Mouse (Mus musculus) kidney, embryonic 16.5 days (tissue): ENCODE measurements at regions not wholly inside any gene's neighbourhood (a gene's known extent, or its start where the extent isn't known, plus 50 kb on each side); places are given as distances from the start of the nearest gene placed in this dataset.
"Not testable (repeated sequence)": the region's sequence is repeated elsewhere in the genome, so short reads cannot be mapped to it uniquely, and the experiment has no call there.

Experiments used
- ATAC-seq: fragments of 200-750 bp; cut with Nextera tagmentation; 2 replicates; pipeline ENCODE4 v1.8.0; 2017; ENCODE audit warnings: moderate TSS enrichment; ENCODE audit not compliant: low FRiP score, low TSS enrichment
- H3K27ac ChIP-seq: fragments of 300-500 bp; sonication (generic); 2 replicates; pipeline ENCODE4 v1.5.1; 2014; ENCODE audit warnings: low read length
- H3K27me3 ChIP-seq: fragments of 300-500 bp; sonication (generic); 2 replicates; pipeline ENCODE4 v1.6.1; 2014; ENCODE audit warnings: low read length, control low read depth, mixed read lengths; ENCODE audit not compliant: insufficient read depth
- H3K36me3 ChIP-seq: fragments of 300-500 bp; sonication (generic); 2 replicates; pipeline ENCODE4 v1.6.1; 2014; ENCODE audit warnings: low read length, control low read depth, mixed read lengths; ENCODE audit not compliant: insufficient read depth
- H3K4me1 ChIP-seq: fragments of 300-500 bp; sonication (generic); 2 replicates; pipeline ENCODE4 v1.6.1; 2014; ENCODE audit warnings: low read length, control low read depth, mixed read lengths; ENCODE audit not compliant: insufficient read depth
- H3K4me2 ChIP-seq: fragments of 300-500 bp; sonication (generic); replicated peaks from 2 replicates; pipeline ENCODE4 v1.6.1; 2014; ENCODE audit warnings: low read depth, low read length
- H3K4me3 ChIP-seq: fragments of 300-500 bp; sonication (generic); 2 replicates; pipeline ENCODE4 v1.5.1; 2014; ENCODE audit warnings: mild to moderate bottlenecking, low read length
- H3K9ac ChIP-seq: fragments of 300-500 bp; sonication (generic); replicated peaks from 2 replicates; pipeline ENCODE4 v1.6.1; 2014; ENCODE audit warnings: low read length
- H3K9me3 ChIP-seq: fragments of 300-500 bp; sonication (generic); 2 replicates; pipeline ENCODE4 v1.6.1; 2016; ENCODE audit warnings: low read length, control low read depth
- WGBS: fragments of 180-500 bp; shearing (Covaris S2); extraction: QIAGEN DNeasy Blood & Tissue Kit; methylation state at CpG from one replicate; pipeline ENCODE4 v1.1.7; 2014; 5-methylcytosine and 5-hydroxymethylcytosine counted together

DNA sequence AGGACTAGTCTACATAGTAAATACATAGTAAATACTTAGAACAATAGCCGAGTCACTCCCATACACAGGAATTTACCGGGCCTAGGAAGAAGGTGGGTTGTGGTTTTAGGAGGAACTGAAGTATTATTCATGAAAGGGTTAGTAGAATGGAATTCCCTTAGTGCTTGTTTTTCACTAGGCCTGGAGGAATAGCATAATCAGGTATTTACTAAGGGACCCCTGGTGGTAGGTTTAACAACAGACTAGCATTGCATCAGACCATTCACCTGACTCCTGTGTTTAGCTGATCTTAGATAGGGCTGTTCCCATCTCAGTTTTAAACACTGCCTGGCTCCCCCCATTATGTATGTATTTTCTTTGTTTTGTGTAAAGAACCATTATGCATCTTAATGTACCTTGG, 339.0 kb downstream of the Dync2h1 start:
- H3K27ac ChIP-seq, H3K4me2 ChIP-seq, H3K9me3 ChIP-seq, H3K4me1 ChIP-seq, ATAC-seq, H3K36me3 ChIP-seq, H3K4me3 ChIP-seq, H3K9ac ChIP-seq, H3K27me3 ChIP-seq: not testable (repeated sequence)
- 93% methylated on average over 2 of the region's 2 CpGs for WGBS

DNA sequence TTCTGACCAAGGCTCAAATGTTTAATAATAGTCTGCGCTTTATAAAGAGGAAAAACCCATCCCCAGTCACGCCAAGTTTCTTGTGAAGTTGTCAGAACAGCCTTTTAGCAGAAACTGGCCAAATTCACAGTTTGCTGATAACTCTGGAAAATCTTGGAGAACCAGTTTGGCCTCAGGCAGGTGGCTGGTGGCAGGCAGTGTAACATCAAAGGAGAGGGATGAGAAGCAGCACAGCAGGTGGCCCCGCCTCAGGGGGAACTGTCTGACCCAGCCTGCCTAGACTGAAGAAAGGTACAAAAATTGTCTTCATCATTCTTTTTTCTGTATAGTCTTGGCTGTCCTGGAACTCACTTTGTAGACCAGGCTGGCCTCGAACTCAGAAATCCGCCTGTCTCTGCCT, 349.3 kb downstream of the Dync2h1 start:
- not testable (repeated sequence) for H3K9me3 ChIP-seq, H3K9ac ChIP-seq, H3K4me1 ChIP-seq, H3K4me2 ChIP-seq, H3K27me3 ChIP-seq, H3K4me3 ChIP-seq, H3K36me3 ChIP-seq, ATAC-seq, H3K27ac ChIP-seq
- WGBS = 77% methylated on average over 5 of the region's 5 CpGs

DNA sequence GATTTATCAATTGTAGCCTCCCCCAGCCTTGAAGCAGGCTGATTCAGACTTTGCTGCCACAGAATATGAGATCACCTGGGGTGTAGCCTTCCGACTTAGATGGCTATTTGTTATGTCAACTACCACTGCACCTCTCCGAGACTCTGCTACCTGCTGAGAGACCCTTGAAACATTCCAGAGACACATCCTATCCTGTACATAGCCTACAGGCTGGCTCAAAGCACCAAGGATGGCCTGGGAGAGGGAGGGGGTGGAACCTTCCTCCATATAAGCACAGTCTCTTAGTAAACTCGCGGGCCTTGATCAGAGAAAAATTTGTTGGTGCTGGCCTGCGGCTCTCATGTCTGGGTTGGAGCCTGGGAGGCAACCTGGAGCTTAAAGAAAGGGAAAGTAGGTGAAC, 349.8 kb downstream of the Dync2h1 start:
- no peaks in the 10 kb centered on the region for H3K4me1 ChIP-seq
- H3K4me2 ChIP-seq = no peak overlapping the region
- 65% methylated on average over 5 of the region's 5 CpGs for WGBS
- no peak overlapping the region for H3K4me3 ChIP-seq
- H3K9me3 ChIP-seq = no peaks in the 10 kb centered on the region
- no peak overlapping the region for H3K27ac ChIP-seq
- no peak overlapping the region for H3K9ac ChIP-seq
- ATAC-seq = no peak
- H3K27me3 ChIP-seq = no peaks in the 10 kb centered on the region
- no peaks in the 10 kb centered on the region for H3K36me3 ChIP-seq

DNA sequence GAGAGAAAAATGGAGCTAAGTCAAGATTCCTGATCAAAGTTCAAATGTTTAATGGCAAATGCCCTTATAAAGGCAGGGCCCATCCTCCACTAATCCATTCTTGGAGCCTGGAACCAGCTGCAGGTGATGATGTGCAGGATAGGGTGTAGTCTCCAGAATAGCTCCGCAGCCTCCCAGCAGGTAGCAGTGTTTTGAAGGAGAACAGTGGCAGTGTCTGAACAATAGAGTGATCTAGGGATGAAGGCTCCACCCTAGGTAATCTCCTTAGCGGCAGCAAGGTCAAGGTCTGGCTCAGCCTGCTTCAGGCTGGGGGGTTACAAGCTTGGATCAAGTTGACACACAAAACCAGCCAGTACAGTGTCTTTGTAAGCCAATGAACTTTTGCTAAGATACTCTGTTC, 351.4 kb downstream of the Dync2h1 start:
- no peaks in the 10 kb centered on the region for H3K4me1 ChIP-seq
- H3K4me3 ChIP-seq = no peak overlapping the region
- H3K9me3 ChIP-seq = no peaks in the 10 kb centered on the region
- H3K27ac ChIP-seq = no peak overlapping the region
- H3K4me2 ChIP-seq = no peak overlapping the region
- no peaks in the 10 kb centered on the region for H3K27me3 ChIP-seq
- WGBS = 53% methylated on average over 2 of the region's 2 CpGs
- ATAC-seq = no peak
- H3K36me3 ChIP-seq = no peaks in the 10 kb centered on the region
- no peak overlapping the region for H3K9ac ChIP-seq

DNA sequence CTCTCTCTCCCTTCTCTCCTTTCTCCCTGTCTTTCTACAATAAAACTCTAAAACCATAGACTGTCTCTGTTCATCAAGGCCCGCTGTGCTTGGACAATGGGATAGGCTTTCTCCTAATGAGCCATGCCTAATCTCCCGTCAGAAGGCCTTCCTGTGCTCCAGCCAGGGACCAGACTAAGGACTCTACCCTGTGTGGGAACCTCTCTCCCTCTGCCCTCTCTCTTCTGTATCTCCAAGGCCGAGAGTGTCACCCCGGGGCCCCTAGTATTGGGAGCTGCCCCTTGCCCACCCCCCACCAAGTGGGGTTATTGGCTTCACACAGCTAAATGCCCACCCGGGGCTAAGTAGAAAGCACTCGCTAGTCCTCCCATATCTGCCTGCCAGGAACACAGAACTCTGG, 352.6 kb downstream of the Dync2h1 start:
- not testable (repeated sequence) for H3K36me3 ChIP-seq, H3K4me1 ChIP-seq, H3K27me3 ChIP-seq, H3K4me2 ChIP-seq, ATAC-seq, H3K9me3 ChIP-seq, H3K4me3 ChIP-seq, H3K9ac ChIP-seq, H3K27ac ChIP-seq
- WGBS = 75% methylated on average over 6 of the region's 6 CpGs

DNA sequence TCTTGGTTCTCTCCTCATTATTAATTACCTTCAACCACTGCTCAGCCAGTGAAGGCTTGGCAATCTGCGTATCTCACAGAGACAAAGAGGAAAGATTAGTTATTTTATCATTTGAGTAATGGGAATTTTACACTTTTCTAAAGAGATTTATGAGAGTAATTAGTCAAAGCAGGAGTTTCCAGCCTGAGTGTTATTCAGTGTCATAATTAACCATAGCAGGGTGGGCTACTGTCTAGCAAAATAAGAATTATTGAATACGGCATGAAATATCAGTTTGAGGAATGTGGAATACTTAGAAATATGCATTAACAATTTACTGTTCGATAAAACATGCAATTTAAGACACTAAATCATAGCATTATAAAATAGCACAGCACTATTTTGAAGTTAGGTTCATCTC, 357.7 kb downstream of the Dync2h1 start:
- no peak overlapping the region for H3K9ac ChIP-seq
- WGBS = 77% methylated on average over 3 of the region's 3 CpGs
- no peaks in the 10 kb centered on the region for H3K27me3 ChIP-seq
- no peak overlapping the region for H3K4me3 ChIP-seq
- no peaks in the 10 kb centered on the region for H3K4me1 ChIP-seq
- H3K36me3 ChIP-seq = no peaks in the 10 kb centered on the region
- no peak for ATAC-seq
- no peak overlapping the region for H3K4me2 ChIP-seq
- no peaks in the 10 kb centered on the region for H3K9me3 ChIP-seq
- no peak overlapping the region for H3K27ac ChIP-seq

DNA sequence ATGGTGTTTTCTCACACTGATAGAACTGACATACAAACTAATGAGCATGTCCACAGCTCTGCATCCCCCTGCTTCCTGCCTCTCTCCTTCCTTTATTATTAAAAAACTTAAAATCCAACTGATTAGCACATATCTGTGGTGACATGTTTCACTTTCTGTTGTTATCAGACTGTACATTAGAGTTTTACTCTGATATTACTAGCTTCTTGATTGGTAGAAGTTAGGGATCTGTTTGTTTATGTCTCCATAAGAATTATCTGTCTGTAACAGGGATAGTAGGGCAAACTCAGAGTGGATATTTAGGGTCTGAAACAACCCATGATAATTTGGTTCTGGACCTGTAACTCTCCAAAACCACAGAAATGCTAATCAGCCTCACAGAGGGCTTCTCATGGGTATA, 358.6 kb downstream of the Dync2h1 start:
- no peak overlapping the region for H3K4me2 ChIP-seq
- no peaks in the 10 kb centered on the region for H3K9me3 ChIP-seq
- H3K4me3 ChIP-seq = no peak overlapping the region
- no peaks in the 10 kb centered on the region for H3K4me1 ChIP-seq
- H3K36me3 ChIP-seq = no peaks in the 10 kb centered on the region
- no peak overlapping the region for H3K27ac ChIP-seq
- no peaks in the 10 kb centered on the region for H3K27me3 ChIP-seq
- ATAC-seq = no peak
- H3K9ac ChIP-seq = no peak overlapping the region

DNA sequence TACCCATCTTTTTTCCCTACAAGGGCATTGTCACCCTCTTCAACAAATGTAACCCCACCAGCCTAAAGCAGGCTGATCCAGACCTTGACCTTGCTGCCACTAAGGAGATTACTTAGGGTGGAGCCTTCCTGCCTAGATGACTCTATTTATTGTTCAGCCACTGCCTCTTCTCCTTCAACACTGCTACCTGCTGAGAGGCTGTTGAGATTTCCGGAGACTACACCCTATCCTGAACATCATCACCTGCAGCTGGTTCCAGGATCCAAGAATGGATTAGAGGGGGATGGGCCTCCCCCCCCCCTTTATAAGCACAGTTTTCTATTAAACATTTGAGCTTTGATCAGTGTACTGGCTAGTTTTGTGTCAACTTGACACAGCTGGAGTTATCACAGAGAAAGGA, 360.3 kb downstream of the Dync2h1 start:
- not testable (repeated sequence) for H3K4me2 ChIP-seq, H3K4me3 ChIP-seq, ATAC-seq, H3K27me3 ChIP-seq, H3K27ac ChIP-seq, H3K9me3 ChIP-seq, H3K9ac ChIP-seq, H3K4me1 ChIP-seq, H3K36me3 ChIP-seq
- 83% methylated on average over 1 of the region's 1 CpGs for WGBS

DNA sequence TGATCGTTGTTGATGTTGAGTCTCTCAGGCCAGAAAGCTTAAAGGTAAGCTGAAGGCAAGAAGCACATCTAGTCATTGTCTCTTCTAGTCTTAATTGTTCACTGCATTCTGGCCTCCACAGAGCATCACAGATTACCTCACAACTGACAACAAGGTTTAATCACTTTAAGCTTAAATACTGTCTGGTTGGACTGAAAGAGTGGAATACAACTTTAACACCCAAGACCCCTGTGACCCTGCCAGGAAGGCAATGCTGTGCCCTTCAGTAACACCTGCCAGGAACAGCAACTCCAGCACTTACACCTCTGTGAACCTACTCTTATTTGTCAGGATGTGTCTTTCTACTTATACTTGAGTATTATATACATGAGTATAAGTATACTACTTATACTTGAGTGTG, 360.7 kb downstream of the Dync2h1 start:
- Histone ChIP-seq H3K36me3 (no peaks in the 10 kb centered on the region), H3K4me2 (no peak overlapping the region), H3K4me3 (no peak overlapping the region), H3K9ac (no peak overlapping the region), H3K9me3 (no peaks in the 10 kb centered on the region), H3K27me3 (no peaks in the 10 kb centered on the region), H3K27ac (no peak overlapping the region), H3K4me1 (no peaks in the 10 kb centered on the region)
- 78% methylated on average over 1 of the region's 1 CpGs for WGBS
- ATAC-seq = no peak

DNA sequence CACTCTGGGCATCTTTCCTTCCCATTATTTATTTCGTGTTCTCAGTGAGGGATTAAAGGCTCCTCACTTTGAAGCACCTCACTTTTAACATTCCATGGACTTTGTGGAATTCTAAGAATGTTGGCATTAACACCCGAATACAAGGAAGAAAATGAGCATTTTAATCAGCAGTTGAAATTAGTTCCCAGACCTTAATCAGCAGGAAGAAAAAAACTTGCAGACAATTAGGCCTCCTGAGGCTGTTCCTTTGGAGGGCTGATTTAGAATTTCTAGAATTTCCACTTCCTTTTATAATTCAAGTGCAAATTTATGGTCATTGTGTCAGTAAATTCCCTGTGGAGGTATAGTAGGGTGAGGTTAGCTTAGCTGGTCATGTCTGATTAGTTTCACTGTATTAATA, 407.6 kb downstream of the Dync2h1 start:
- WGBS = 39% methylated on average over 2 of the region's 2 CpGs
- ATAC-seq = no peak
- H3K4me1 ChIP-seq = no peaks in the 10 kb centered on the region
- H3K9ac ChIP-seq = no peak overlapping the region
- H3K4me2 ChIP-seq = no peak overlapping the region
- no peak overlapping the region for H3K4me3 ChIP-seq
- no peaks in the 10 kb centered on the region; the same call in 1 of the 2 replicates for H3K9me3 ChIP-seq
- H3K36me3 ChIP-seq = no peaks in the 10 kb centered on the region
- no peaks in the 10 kb centered on the region for H3K27me3 ChIP-seq
- no peak overlapping the region for H3K27ac ChIP-seq

DNA sequence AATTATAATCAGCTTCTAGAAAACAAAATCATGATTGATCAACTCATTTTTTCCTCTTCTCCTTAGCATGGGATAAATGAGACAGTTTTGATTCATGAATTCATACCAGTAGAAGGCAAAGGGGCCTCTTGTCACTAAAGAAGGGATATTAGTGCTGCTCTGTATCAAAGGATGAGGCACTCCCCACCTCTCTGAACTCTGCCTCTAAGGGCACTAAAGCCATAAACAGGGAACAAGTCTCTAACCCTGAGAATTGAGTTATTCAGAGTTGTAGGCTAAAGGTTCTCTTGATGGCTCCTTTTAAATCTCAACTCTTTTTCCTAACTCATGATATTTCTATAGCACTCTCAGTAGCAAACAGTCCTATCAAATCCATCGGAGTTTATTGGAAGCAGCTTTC, 442.8 kb downstream of the Dync2h1 start:
- H3K9me3 ChIP-seq = no peaks in the 10 kb centered on the region
- H3K4me2 ChIP-seq = no peak overlapping the region
- 62% methylated on average over 1 of the region's 1 CpGs for WGBS
- no peaks in the 10 kb centered on the region for H3K27me3 ChIP-seq
- ATAC-seq = no peak
- no peak overlapping the region for H3K9ac ChIP-seq
- no peak overlapping the region for H3K4me3 ChIP-seq
- no peaks in the 10 kb centered on the region for H3K4me1 ChIP-seq
- no peak overlapping the region for H3K27ac ChIP-seq
- no peaks in the 10 kb centered on the region for H3K36me3 ChIP-seq
